Mouse (Mus musculus): Measurements from ENCODE around the gene Slco1a5.

Gene Slco1a5

DNA sequence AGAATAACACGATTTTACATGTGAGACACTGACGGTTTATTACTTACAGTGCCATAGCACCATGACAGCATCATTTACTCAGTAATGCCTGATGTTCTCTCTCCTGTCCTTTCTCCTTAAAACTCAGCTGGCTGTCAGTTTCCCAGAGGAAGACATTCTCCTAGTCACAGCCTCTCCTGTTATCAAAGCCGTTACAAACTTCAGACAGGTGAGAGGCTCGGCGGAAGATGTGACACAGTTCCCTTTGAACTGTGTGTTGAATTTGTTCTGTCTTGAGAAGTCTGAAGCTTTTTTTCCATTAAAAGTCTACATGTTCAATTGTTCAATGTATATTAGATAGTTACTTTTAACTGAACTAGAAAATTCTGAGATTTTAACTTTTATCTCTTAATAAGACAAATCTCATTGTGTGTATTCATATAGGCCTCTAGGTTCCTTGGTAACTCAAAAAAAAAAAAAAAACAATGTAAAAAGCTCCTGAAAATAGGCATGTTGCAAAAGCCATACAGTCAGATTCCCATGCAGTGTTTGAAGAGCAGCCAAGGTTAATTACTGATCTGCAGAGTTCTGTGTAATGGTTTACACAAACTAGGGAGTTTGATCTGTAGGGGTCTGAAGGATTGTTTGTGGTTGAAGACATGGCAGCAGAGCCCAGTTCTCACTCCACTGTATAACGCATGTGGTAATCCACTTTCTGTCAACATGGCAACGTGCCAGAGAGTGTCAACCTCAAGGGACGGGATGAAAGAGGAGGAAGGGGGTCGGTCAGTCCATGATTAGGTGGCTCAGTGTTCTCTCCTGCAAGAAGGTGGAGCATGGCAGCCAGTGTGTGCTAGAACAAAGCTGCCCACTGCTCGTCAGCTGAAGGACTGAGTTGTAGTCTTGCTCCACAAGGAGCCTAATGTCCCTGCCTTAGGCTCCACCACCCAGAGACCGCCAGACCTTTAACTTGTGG lies 24.9 kb upstream of the Slco1a5 start:
- Histone ChIP-seq H3K4me1 (replicated peaks; ENCODE audit: low read depth, low read length) (peaks cover 16% of the 10 kb centered on the region), H3K9me3 (ENCODE audit: low read length) (no peaks in the 10 kb centered on the region), H3K4me3 (replicated peaks; ENCODE audit: low read length) (no peak overlapping the region), H3K27me3 (ENCODE audit: insufficient read depth, low read length) (no peaks in the 10 kb centered on the region), H3K36me3 (ENCODE audit: insufficient read depth, low read length) (peaks cover 40% of the 10 kb centered on the region)
- TF ChIP-seq POU5F1 (IDR thresholded peaks at IDR 0.05; ENCODE audit: borderline replicate concordance, low read length) (no peak), CTCF (conservative IDR thresholded peaks at IDR 0.05; ENCODE audit: low read length) (no peak), NANOG (IDR thresholded peaks at IDR 0.05; ENCODE audit: borderline replicate concordance, low read length) (no peak)

DNA sequence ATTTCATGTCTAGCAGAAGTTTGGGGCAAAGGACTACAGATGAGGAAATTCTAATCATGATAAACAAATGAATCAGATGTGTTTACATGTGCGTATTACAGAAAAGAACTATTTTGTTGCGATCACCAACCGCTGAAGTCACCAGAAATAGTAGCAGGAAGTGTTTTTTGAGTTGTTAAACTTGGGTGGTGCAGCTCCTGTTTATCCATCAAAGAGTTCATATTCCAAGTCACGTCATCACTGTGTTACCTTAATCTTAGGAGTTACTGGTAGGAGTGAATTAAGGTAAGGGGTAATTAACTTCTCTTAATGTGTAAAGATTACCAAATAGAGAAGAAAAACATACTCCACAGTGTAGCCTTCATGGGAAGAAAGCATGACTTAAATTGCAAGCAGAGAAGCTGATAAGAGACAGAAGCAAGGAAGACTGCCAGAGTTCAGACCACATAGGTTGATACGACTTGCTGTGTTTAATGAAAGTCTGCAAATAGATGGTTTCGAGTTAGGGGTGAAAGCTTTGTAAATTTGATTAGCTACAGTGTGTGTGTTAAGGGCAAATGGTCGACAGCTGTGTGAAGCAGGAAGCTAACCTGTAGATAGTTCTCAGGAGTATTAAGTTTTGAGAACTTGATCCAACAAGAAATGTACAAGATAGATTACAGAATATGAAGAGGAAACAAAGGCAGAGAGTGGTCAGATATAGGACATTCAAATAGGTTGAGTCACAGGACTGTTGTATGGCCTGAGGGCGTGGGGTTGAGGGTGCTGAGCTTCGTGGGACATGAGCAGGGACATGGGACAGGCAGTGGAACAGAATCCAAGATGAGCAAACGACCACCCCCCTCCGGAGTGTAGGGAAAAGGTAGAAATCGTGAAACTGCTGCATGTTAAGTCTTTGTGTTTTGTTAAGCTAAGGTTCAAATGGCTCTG lies 23.7 kb upstream of the Slco1a5 start:
- no peak for TF ChIP-seq POU5F1 (IDR thresholded peaks at IDR 0.05; ENCODE audit: borderline replicate concordance, low read length)
- H3K4me3 ChIP-seq (replicated peaks; ENCODE audit: low read length) = peak overlapping the region; percentile 90
- no peaks in the 10 kb centered on the region for H3K27me3 ChIP-seq (ENCODE audit: insufficient read depth, low read length)
- H3K9me3 ChIP-seq (ENCODE audit: low read length) = no peaks in the 10 kb centered on the region
- H3K4me1 ChIP-seq (replicated peaks; ENCODE audit: low read depth, low read length) = peaks cover 16% of the 10 kb centered on the region
- peaks cover 28% of the 10 kb centered on the region for H3K36me3 ChIP-seq (ENCODE audit: insufficient read depth, low read length)

- no peak for TF ChIP-seq POU5F1 (IDR thresholded peaks at IDR 0.05; ENCODE audit: borderline replicate concordance, low read length)
- no peak for TF ChIP-seq NANOG (IDR thresholded peaks at IDR 0.05; ENCODE audit: borderline replicate concordance, low read length)
- no peak for TF ChIP-seq CTCF (conservative IDR thresholded peaks at IDR 0.05; ENCODE audit: low read length)
- Histone ChIP-seq H3K9me3 (ENCODE audit: low read length) (no peaks in the 10 kb centered on the region), H3K4me1 (replicated peaks; ENCODE audit: low read depth, low read length) (peaks cover 16% of the 10 kb centered on the region), H3K36me3 (ENCODE audit: insufficient read depth, low read length) (peaks cover 20% of the 10 kb centered on the region; the same call in 1 of the 2 replicates), H3K27me3 (ENCODE audit: insufficient read depth, low read length) (no peaks in the 10 kb centered on the region), H3K4me3 (replicated peaks; ENCODE audit: low read length) (peak within 1 kb of the TSS; percentile 90)
These were observed 22.8 kb upstream of the Slco1a5 start, which contains the start of gene Pyroxd1 for GRCm38 (mm10) chr6:142345440-142346038. Gene Pyroxd1 (plus strand): TSS chr6:142345654.

DNA sequence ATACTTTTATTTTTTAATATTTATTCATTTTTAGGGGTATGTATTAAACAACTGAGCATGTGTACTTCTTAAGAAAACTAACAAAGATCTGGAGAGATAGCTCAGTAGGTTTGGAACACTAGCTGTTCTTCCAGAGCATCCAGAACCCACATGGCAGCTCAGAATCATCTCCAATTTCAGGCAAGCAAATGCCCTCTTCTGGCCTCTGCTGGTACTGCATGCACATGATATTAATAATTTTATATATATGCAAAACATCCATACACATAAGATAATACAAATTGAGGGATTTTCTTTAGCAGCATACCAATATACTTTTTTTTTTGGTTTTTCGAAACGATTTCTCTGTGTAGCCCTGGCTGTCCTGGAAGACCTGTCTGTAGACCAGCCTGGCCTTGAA lies 20.8 kb upstream of the Slco1a5 start:
- Histone ChIP-seq H3K36me3 (ENCODE audit: insufficient read depth, low read length) (peaks cover 2% of the 10 kb centered on the region; the same call in 1 of the 2 replicates), H3K4me1 (replicated peaks; ENCODE audit: low read depth, low read length) (peaks cover 16% of the 10 kb centered on the region), H3K9me3 (ENCODE audit: low read length) (no peaks in the 10 kb centered on the region), H3K27me3 (ENCODE audit: insufficient read depth, low read length) (no peaks in the 10 kb centered on the region), H3K4me3 (replicated peaks; ENCODE audit: low read length) (no peak overlapping the region)
- no peak for TF ChIP-seq NANOG (IDR thresholded peaks at IDR 0.05; ENCODE audit: borderline replicate concordance, low read length)
- TF ChIP-seq POU5F1 (IDR thresholded peaks at IDR 0.05; ENCODE audit: borderline replicate concordance, low read length) = no peak
- peak; percentile 84 for TF ChIP-seq CTCF (conservative IDR thresholded peaks at IDR 0.05; ENCODE audit: low read length)

DNA sequence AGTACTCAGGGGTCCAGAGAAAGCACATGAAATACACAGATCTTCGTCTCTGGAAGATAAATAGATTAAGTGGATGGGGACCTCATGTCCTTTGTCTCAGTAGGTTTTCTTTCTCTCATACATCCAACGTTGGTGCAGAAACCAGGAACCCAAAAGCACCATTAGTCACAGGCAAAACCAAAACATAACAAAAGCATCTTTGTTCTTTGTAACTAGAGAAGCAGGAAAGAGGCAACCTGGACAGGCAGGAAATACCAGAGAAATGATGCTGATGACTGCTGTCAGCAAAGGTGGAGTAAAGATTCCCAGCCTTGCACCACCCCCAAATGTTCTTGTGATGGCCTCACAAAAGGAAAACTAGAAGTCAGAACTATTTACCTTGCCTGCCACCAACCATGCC lies 16.8 kb upstream of the Slco1a5 start:
- H3K4me1 ChIP-seq (replicated peaks; ENCODE audit: low read depth, low read length) = no peaks in the 10 kb centered on the region
- H3K27me3 ChIP-seq (ENCODE audit: insufficient read depth, low read length) = no peaks in the 10 kb centered on the region
- no peaks in the 10 kb centered on the region for H3K36me3 ChIP-seq (ENCODE audit: insufficient read depth, low read length)
- no peak overlapping the region for H3K4me3 ChIP-seq (replicated peaks; ENCODE audit: low read length)
- no peaks in the 10 kb centered on the region for H3K9me3 ChIP-seq (ENCODE audit: low read length)
- TF ChIP-seq CTCF (conservative IDR thresholded peaks at IDR 0.05; ENCODE audit: low read length) = no peak
- no peak for TF ChIP-seq POU5F1 (IDR thresholded peaks at IDR 0.05; ENCODE audit: borderline replicate concordance, low read length)
- TF ChIP-seq NANOG (IDR thresholded peaks at IDR 0.05; ENCODE audit: borderline replicate concordance, low read length) = no peak

DNA sequence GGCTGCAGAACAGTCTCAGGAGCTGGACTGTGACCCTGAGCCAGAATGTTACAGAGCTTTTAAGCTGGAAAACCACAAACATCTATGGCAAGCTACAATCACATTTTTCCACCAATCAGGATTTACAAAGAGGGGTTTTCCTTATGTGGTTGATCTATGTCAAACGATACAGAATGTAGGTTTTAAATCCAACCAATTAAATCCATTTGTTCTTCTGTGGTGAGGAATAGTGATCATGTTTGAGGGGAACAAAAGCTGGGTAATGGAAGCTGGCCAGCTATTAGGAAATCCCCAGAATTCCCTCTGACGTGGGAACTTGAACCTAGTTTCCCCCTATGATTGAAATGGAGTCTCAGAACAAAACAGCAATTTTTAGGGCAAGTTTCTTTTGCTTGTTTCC lies 16.2 kb upstream of the Slco1a5 start:
- no peaks in the 10 kb centered on the region for H3K9me3 ChIP-seq (ENCODE audit: low read length)
- H3K27me3 ChIP-seq (ENCODE audit: insufficient read depth, low read length) = no peaks in the 10 kb centered on the region
- TF ChIP-seq NANOG (IDR thresholded peaks at IDR 0.05; ENCODE audit: borderline replicate concordance, low read length) (no peak), POU5F1 (IDR thresholded peaks at IDR 0.05; ENCODE audit: borderline replicate concordance, low read length) (no peak), CTCF (conservative IDR thresholded peaks at IDR 0.05; ENCODE audit: low read length) (no peak)
- no peaks in the 10 kb centered on the region for H3K36me3 ChIP-seq (ENCODE audit: insufficient read depth, low read length)
- no peak overlapping the region for H3K4me3 ChIP-seq (replicated peaks; ENCODE audit: low read length)
- no peaks in the 10 kb centered on the region for H3K4me1 ChIP-seq (replicated peaks; ENCODE audit: low read depth, low read length)

GRCm38 (mm10) chr6:142329201-142329600 lies 6.4 kb upstream of the Slco1a5 start:
- H3K4me3 ChIP-seq (replicated peaks; ENCODE audit: low read length) = no peak overlapping the region
- H3K9me3 ChIP-seq (ENCODE audit: low read length) = no peaks in the 10 kb centered on the region
- H3K4me1 ChIP-seq (replicated peaks; ENCODE audit: low read depth, low read length) = peaks cover 9% of the 10 kb centered on the region
- TF ChIP-seq POU5F1 (IDR thresholded peaks at IDR 0.05; ENCODE audit: borderline replicate concordance, low read length) (no peak), NANOG (IDR thresholded peaks at IDR 0.05; ENCODE audit: borderline replicate concordance, low read length) (no peak), CTCF (conservative IDR thresholded peaks at IDR 0.05; ENCODE audit: low read length) (no peak)
- H3K36me3 ChIP-seq (ENCODE audit: insufficient read depth, low read length) = no peaks in the 10 kb centered on the region
- no peaks in the 10 kb centered on the region for H3K27me3 ChIP-seq (ENCODE audit: insufficient read depth, low read length)

DNA sequence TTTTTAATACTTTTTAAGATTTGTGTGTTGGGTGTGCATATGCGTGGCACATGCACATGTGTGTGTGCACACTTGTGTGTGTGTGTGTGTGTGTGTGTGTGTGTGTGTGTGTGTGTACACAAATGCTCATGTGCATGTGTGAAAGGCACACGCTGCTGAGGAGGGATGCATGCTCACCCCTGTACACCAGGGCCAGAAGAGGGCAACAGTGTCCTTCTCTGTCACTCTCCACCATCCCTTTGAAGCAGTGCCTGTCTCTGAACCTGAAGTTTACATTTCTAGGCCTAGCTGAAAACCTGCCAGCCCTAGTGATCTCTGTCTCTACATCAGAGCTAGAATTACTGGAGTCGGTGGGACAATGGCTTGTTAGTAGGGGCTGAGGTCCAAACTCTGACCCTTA lies 3.8 kb upstream of the Slco1a5 start:
- Histone ChIP-seq H3K27me3 (ENCODE audit: insufficient read depth, low read length) (no peaks in the 10 kb centered on the region), H3K9me3 (ENCODE audit: low read length) (no peaks in the 10 kb centered on the region), H3K4me3 (replicated peaks; ENCODE audit: low read length) (no peak overlapping the region), H3K4me1 (replicated peaks; ENCODE audit: low read depth, low read length) (peaks cover 14% of the 10 kb centered on the region), H3K36me3 (ENCODE audit: insufficient read depth, low read length) (no peaks in the 10 kb centered on the region)
- TF ChIP-seq NANOG (IDR thresholded peaks at IDR 0.05; ENCODE audit: borderline replicate concordance, low read length) (no peak), CTCF (conservative IDR thresholded peaks at IDR 0.05; ENCODE audit: low read length) (no peak), POU5F1 (IDR thresholded peaks at IDR 0.05; ENCODE audit: borderline replicate concordance, low read length) (no peak)
